Mouse (Mus musculus) G1E-ER4 (cell line): ENCODE results near the gene Brix1. TPM values are rescaled to one million over a fixed set of nuclear protein-coding genes. Genes with fewer than 3 reads are reported as not detected.

Experiments used
- GATA1 ChIP-seq: IDR thresholded peaks from one replicate; pipeline ENCODE4 v1.8.0; 2012; ENCODE audit warnings: low read length, inconsistent platforms
- polyA plus RNA-seq: library from polyadenylated mRNA; stranded (reverse); fragments of >175 nt; gene quantifications from 2 replicates; pipeline ENCODE4 v1.2.3, GENCODE M21; 2012

Brix1 gene
- polyA plus RNA-seq, 1 experiment: 103 TPM

- no peak for TF ChIP-seq GATA1
Measured at GRCm38 (mm10) chr15:10469641-10470150, 16.1 kb downstream of the Brix1 start.

DNA sequence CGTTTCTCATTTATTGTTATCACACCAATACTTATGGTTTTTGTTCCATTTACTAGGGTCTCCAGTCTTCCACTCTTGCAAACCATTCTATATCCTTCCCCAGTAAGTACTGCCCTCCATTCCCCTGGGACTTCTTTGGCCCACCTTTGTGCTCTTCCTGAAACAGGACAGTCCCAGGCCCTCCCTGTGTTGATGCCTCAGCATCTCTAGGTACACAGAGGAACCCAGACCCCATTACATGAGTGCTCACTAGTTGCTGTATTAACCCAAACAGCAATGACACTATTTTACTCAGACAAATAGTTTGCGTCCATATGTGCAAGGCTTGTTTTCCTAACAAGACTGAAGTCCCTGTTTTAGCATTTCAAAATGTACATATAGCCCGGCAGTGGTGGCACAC, 17.0 kb downstream of the Brix1 start:
- no peak for TF ChIP-seq GATA1

DNA sequence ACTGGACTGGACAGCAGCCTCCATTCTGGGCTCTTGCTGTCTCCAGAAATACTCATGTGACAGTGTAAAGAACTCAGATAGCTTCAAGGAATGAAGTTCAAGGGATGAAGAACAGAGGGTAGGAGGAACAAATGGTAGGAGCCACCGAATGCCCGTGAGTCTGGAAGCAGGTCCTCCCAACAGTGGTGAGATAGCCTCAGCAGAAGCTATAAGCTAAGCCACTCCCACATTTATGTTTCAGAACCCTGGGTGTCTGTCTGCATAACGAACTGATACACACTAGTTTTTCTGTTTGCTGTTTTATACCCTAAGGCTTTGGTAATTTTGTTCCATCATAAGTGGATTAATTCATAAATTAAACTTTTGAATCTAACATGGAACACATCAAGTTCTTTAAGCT, 21.1 kb downstream of the Brix1 start:
- no peak for TF ChIP-seq GATA1

DNA sequence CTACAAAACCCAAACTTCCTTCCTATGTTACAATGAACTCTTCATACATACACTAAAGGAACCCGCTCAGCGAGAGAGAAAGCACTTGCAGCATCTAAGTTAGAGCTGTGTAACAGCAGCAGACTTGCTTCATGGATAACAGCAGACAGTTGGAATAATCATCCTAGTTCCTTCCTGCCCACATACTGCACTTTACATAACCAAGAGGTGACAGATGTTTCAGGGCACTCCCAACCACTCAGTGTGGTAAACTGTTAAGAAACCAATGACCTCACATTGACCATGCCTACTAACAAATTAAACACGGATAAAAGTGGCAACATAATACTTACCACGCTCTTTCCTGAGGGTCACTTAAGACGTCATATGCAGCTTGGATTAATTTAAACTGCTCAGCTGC, 22.2 kb downstream of the Brix1 start:
- no peak for TF ChIP-seq GATA1

DNA sequence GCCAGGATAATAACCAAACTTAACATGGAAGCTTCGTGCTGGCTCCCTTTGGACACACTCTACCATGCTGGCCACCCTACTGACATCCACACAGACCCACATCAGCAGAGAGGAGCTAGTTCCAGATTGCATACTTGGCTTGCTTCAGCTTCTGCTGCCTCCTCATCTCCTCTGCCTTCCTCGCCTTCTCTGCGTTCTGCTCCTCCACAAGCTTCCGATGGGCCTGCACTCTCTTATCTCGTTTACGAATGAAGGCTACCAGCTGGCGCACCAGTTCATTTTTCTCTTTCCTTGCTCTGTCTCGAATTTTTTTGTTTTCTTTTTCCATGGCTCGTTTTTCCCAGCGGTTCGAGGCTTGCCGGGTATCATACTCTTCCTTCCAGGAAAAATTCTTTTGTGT, 24.8 kb downstream of the Brix1 start:
- TF ChIP-seq GATA1: no peak

DNA sequence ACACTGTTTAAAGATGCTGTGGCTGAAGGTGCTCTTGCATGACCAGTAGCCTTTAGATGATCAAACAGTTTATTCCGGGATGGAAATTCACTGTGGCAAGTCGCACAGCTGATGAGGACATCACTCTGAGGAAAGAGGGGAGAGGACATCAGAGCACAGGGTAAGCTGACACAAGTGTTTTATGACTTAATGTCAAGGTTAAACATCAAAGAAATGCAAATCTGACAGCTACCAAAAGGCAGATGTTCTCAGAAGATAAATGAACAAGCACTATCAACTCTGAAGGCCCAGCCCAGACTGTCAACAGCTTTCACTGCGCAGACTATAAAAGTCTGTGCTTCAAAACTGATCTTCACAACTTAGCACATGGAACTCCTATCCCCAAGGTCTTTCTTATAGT, 38.6 kb downstream of the Brix1 start:
- TF ChIP-seq GATA1: no peak

DNA sequence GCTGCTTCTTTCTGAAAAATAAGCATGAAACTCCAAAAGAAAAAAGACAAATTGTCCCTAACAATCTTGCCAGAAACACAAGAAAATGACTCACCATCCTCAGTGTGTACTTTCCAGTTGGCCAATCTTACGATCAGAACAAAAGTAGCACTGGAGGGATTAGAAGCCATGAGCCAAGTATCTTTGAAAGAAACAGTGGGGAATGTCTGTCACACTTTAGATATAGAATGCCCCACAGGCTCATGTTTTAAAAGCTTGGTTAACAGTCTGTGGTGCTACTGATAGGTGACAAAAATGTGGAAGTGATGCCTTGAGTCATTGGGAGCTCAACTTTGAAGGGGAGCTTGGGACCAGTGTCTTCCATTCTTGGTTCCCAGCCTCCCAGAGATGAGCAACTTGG, 43.5 kb downstream of the Brix1 start:
- TF ChIP-seq GATA1: no peak

- no peak for TF ChIP-seq GATA1
Measured at GRCm38 (mm10) chr15:10441493-10441892, 44.3 kb downstream of the Brix1 start.

DNA sequence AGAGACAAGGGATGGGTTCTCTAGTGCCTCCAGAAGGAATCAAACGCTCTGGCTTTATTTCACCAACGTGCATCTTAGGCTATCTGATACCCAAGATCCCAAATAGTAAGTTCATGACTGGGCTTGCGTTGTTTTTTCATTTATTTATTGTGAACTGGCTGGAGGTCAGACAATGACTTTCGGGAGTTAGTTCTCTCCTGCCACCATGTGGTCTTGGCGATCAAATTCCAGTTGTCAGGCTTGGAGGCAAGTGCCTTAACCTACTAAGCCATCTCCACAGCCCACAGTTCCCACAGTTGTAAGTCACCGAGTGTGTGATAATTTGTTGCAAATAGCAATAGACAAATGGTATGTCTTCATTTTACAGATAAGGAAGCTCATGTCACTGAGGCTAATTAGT, 45.8 kb downstream of the Brix1 start:
- TF ChIP-seq GATA1: no peak

GRCm38 (mm10) chr15:10436893-10437292, 48.9 kb downstream of the Brix1 start:
- TF ChIP-seq GATA1: no peak

DNA sequence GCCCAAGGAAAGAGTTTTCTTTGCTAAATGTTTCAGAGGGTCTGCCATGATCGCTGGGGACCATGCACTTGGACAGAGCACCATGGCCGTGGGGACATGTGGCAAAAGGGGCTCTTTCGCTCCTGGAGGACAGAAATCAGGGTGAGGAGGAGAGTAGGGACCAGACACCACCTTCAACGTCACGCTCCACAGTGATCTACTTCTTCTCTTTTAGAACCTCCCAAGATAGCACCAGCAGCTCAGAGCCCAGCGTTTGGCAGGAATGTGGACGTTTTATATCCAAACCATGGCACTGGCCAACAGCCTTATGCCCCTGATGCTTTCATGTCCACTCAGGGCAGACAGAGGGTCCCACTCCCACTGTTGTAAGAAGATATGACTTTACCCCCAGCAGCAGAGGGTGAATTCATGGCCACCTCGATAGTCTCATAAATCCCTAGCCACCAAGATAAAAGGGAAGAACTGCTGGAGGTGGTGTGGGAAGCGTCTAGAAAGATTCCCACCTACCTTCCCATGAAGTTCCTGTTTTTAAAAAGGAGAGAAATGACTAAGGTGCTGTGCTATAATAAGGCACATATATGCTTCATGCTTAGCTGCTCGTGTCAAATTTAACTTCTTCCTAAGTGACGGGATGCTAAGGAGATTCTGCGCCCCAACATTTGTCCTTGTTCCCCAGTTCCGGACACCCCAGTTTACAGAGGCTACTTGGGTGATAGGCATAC, 59.0 kb downstream of the Brix1 start:
- TF ChIP-seq GATA1: no peak

- no peak for TF ChIP-seq GATA1
Measured at GRCm38 (mm10) chr15:10426124-10426523, 59.6 kb downstream of the Brix1 start.

Other genes with a start within 250 kb of the Brix1 start
- gene Gm21973, start 160.6 kb downstream of the Brix1 start, polyA plus RNA-seq: not detected in 2 replicates
- gene Agxt2, start 127.4 kb downstream of the Brix1 start, polyA plus RNA-seq: not detected in 2 replicates
- gene Dnajc21, start 15.4 kb downstream of the Brix1 start, polyA plus RNA-seq: 14.5 and 15.0 TPM in 2 replicates
- 15.1 and 19.8 TPM in 2 replicates for gene Rad1, start 71 bp upstream of the Brix1 start, polyA plus RNA-seq
- not detected in 2 replicates for gene Ttc23l, start 72.7 kb upstream of the Brix1 start, polyA plus RNA-seq
- not detected in 2 replicates for gene Rai14, start 228.7 kb upstream of the Brix1 start, polyA plus RNA-seq